Mouse (Mus musculus) intestine, embryonic 16.5 days (tissue): ENCODE data around the gene Mycbpap. TPM values are rescaled to one million over a fixed set of nuclear protein-coding genes. Genes with fewer than 3 reads are reported as not detected.
A peak's percentile ranks its signal among the peaks of the same experiment; 100 is the strongest.

Experiments
- ATAC-seq: fragments of 200-750 bp; cut with Nextera tagmentation; 2 replicates; pipeline ENCODE4 v1.8.0; 2017; ENCODE audit warnings: moderate TSS enrichment, moderate library complexity
- H3K27ac ChIP-seq: fragments of 300-500 bp; sonication (generic); 2 replicates; pipeline ENCODE4 v1.5.1; 2014; ENCODE audit warnings: mild to moderate bottlenecking, low read length
- H3K27me3 ChIP-seq: fragments of 300-500 bp; sonication (generic); replicated peaks from 2 replicates; pipeline ENCODE4 v1.6.1; 2014; ENCODE audit warnings: low read length, control low read depth, mixed read lengths; ENCODE audit not compliant: control insufficient read depth, insufficient read depth
- H3K36me3 ChIP-seq: fragments of 300-500 bp; sonication (generic); 2 replicates; pipeline ENCODE4 v1.6.1; 2014; ENCODE audit warnings: low read length, control low read depth; ENCODE audit not compliant: control insufficient read depth, insufficient read depth
- H3K4me1 ChIP-seq: fragments of 300-500 bp; sonication (generic); 2 replicates; pipeline ENCODE4 v1.6.1; 2014; ENCODE audit warnings: low read length, control low read depth, mixed read lengths; ENCODE audit not compliant: control insufficient read depth, insufficient read depth
- H3K4me2 ChIP-seq: fragments of 300-500 bp; sonication (generic); 2 replicates; pipeline ENCODE4 v1.6.1; 2014; ENCODE audit warnings: low read depth, low read length, control low read depth
- H3K4me3 ChIP-seq: fragments of 300-500 bp; sonication (generic); 2 replicates; pipeline ENCODE4 v1.5.1; 2014; ENCODE audit warnings: mild to moderate bottlenecking, low read length
- H3K9ac ChIP-seq: fragments of 300-500 bp; sonication (generic); 2 replicates; pipeline ENCODE4 v1.6.1; 2014; ENCODE audit warnings: low read depth, low read length
- H3K9me3 ChIP-seq: fragments of 300-500 bp; sonication (generic); 2 replicates; pipeline ENCODE4 v1.6.1; 2016; ENCODE audit warnings: low read length, control low read depth; ENCODE audit not compliant: control insufficient read depth
- WGBS: fragments of 180-500 bp; shearing (Covaris S2); extraction: QIAGEN DNeasy Blood & Tissue Kit; methylation state at CpG from one replicate; pipeline ENCODE4 v1.1.7; 2014; 5-methylcytosine and 5-hydroxymethylcytosine counted together
- polyA plus RNA-seq: library from polyadenylated mRNA; unstranded; fragments of >200 nt; fragmentation: Nextera tagmentation; extraction: Ambion mirVana; gene quantifications from 2 replicates; pipeline ENCODE4 v1.2.1, GENCODE M21; 2015

Mycbpap gene
- polyA plus RNA-seq, 1 experiment from 2014 or later = 3.2 TPM

- Histone ChIP-seq H3K4me2 (no peak overlapping the region), H3K27ac (no peak overlapping the region), H3K27me3 (peaks cover 25% of the 10 kb centered on the region), H3K9me3 (no peaks in the 10 kb centered on the region), H3K36me3 (no peaks in the 10 kb centered on the region), H3K4me3 (no peak overlapping the region), H3K9ac (no peak overlapping the region), H3K4me1 (peaks cover 12% of the 10 kb centered on the region; the same call in 1 of the 2 replicates)
- no peak for ATAC-seq
- 77% methylated on average over 6 of the region's 6 CpGs for WGBS
Observed at GRCm38 (mm10) chr11:94477651-94478050, 43.9 kb downstream of the Mycbpap start.

- Histone ChIP-seq H3K27ac (no peak overlapping the region), H3K4me3 (no peak overlapping the region), H3K4me2 (no peak overlapping the region), H3K27me3 (peaks cover 35% of the 10 kb centered on the region), H3K4me1 (peaks cover 22% of the 10 kb centered on the region), H3K36me3 (no peaks in the 10 kb centered on the region), H3K9ac (no peak overlapping the region), H3K9me3 (no peaks in the 10 kb centered on the region)
- WGBS = 26% methylated on average over 11 of the region's 11 CpGs
- no peak for ATAC-seq
Observed at GRCm38 (mm10) chr11:94475722-94476121, 45.8 kb downstream of the Mycbpap start.

- Histone ChIP-seq H3K4me1 (peaks cover 30% of the 10 kb centered on the region), H3K36me3 (no peaks in the 10 kb centered on the region), H3K4me2 (peak overlapping the region; percentile 97), H3K9me3 (no peaks in the 10 kb centered on the region), H3K27ac (no peak overlapping the region; the same call in 1 of the 2 replicates), H3K4me3 (peak overlapping the region; percentile 73), H3K27me3 (peaks cover 35% of the 10 kb centered on the region), H3K9ac (peak overlapping the region; percentile 84; the same call in 1 of the 2 replicates)
- 2% methylated on average over 11 of the region's 11 CpGs for WGBS
- no peak for ATAC-seq
Observed at GRCm38 (mm10) chr11:94474544-94474910, 47.0 kb downstream of the Mycbpap start.

GRCm38 (mm10) chr11:94473707-94474543, 47.6 kb downstream of the Mycbpap start, which contains the start of gene Cacna1g:
Cacna1g (minus strand) TSS chr11:94474198.
- WGBS = under 1% methylated on average over 54 of the region's 71 CpGs
- Histone ChIP-seq H3K9ac (peak within 1 kb of the TSS; percentile 84), H3K4me1 (peaks cover 34% of the 10 kb centered on the region), H3K4me3 (peak within 1 kb of the TSS; percentile 73), H3K27me3 (peaks cover 35% of the 10 kb centered on the region), H3K36me3 (no peaks in the 10 kb centered on the region), H3K4me2 (peak within 1 kb of the TSS; percentile 97), H3K27ac (peak within 1 kb of the TSS; percentile 82), H3K9me3 (no peaks in the 10 kb centered on the region)
- peak; percentile 94 for ATAC-seq

- Histone ChIP-seq H3K9ac (peak overlapping the region; percentile 84), H3K27ac (peak overlapping the region; percentile 82), H3K36me3 (no peaks in the 10 kb centered on the region), H3K9me3 (no peaks in the 10 kb centered on the region), H3K27me3 (peaks cover 35% of the 10 kb centered on the region), H3K4me1 (peaks cover 41% of the 10 kb centered on the region), H3K4me2 (peak overlapping the region; percentile 97), H3K4me3 (peak overlapping the region; percentile 73)
- WGBS = under 1% methylated on average over 46 of the region's 52 CpGs
- ATAC-seq = peak; percentile 9; the same call in 1 of the 2 replicates
Observed at GRCm38 (mm10) chr11:94472916-94473706, 48.4 kb downstream of the Mycbpap start.

- peaks cover 47% of the 10 kb centered on the region for H3K4me1 ChIP-seq
- peak overlapping the region; percentile 73 for H3K4me3 ChIP-seq
- H3K27me3 ChIP-seq = peaks cover 31% of the 10 kb centered on the region
- H3K4me2 ChIP-seq = peak overlapping the region; percentile 97
- H3K9me3 ChIP-seq = no peaks in the 10 kb centered on the region
- no peaks in the 10 kb centered on the region for H3K36me3 ChIP-seq
- no peak overlapping the region for H3K27ac ChIP-seq
- no peak for ATAC-seq
- 2% methylated on average over 15 of the region's 15 CpGs for WGBS
- peak overlapping the region; percentile 84 for H3K9ac ChIP-seq
Observed at GRCm38 (mm10) chr11:94472585-94472915, 49.0 kb downstream of the Mycbpap start.

- Histone ChIP-seq H3K4me2 (peak overlapping the region; percentile 97), H3K4me1 (peaks cover 51% of the 10 kb centered on the region), H3K27me3 (peaks cover 31% of the 10 kb centered on the region), H3K9me3 (no peaks in the 10 kb centered on the region), H3K27ac (no peak overlapping the region; the same call in 1 of the 2 replicates), H3K4me3 (peak overlapping the region; percentile 73), H3K9ac (peak overlapping the region; percentile 84), H3K36me3 (no peaks in the 10 kb centered on the region)
- no peak for ATAC-seq
- WGBS = 14% methylated on average over 16 of the region's 17 CpGs
Observed at GRCm38 (mm10) chr11:94471740-94472584, 49.6 kb downstream of the Mycbpap start.

GRCm38 (mm10) chr11:94470391-94470790, 51.2 kb downstream of the Mycbpap start:
- no peak overlapping the region for H3K9ac ChIP-seq
- WGBS = 35% methylated on average over 6 of the region's 7 CpGs
- H3K27ac ChIP-seq = peak overlapping the region; percentile 12; the same call in 1 of the 2 replicates
- H3K4me3 ChIP-seq = no peak overlapping the region
- no peaks in the 10 kb centered on the region for H3K9me3 ChIP-seq
- H3K27me3 ChIP-seq = peaks cover 22% of the 10 kb centered on the region
- H3K36me3 ChIP-seq = no peaks in the 10 kb centered on the region
- H3K4me1 ChIP-seq = peaks cover 51% of the 10 kb centered on the region
- no peak overlapping the region for H3K4me2 ChIP-seq
- ATAC-seq = no peak
